Mouse (Mus musculus) thymus, adult 2 months (tissue): Measurements from ENCODE around the gene Ntf3.

ENCODE experiments used
- CTCF ChIP-seq: fragments of 200-500 bp; IDR thresholded peaks from 2 replicates; pipeline ENCODE4 v1.5.1; 2012; ENCODE audit warnings: mild to moderate bottlenecking, control low read depth, low read length, moderate library complexity, borderline replicate concordance; ENCODE audit not compliant: control insufficient read depth, poor library complexity, insufficient read depth; ENCODE audit errors: extremely low read depth
- POLR2A ChIP-seq: fragments of 200-500 bp; IDR thresholded peaks from 2 replicates; pipeline ENCODE4 v1.6.1; 2012; ENCODE audit warnings: mild to moderate bottlenecking, low read length, control low read depth, moderate library complexity; ENCODE audit not compliant: control insufficient read depth, poor library complexity, insufficient read depth; ENCODE audit errors: extremely low read depth

DNA sequence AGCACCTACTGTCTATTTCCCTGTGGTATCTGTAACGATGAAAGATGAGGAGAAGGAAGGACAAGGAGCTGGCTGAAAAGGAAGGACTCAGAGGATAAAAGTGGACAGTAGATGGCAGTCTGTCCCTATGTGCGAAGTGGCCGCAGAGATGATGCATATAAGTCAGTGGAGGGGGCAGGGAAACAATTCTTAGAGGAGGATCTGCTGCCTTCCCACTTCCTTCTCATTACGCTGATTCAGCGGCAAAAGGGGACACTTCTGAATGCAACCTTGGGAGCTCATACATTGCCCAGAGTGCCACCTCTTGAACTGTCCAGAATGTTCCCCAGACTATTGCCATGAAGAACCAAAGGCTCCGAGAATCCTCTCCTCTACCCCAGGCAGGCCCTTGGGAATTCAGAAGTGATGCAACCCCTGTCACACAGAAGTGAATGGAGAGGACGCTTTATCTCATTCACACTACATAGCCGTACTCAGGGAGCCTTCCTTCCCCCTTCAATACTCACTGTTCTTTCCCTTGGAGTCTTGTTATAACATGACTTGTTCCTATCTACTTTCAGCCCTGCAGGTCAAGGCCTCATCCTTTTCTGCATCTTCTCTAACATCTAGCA is 12.2 kb downstream of the Ntf3 start:
- TF ChIP-seq CTCF, result no peak
- no peak for TF ChIP-seq POLR2A
